Mouse (Mus musculus): ENCODE results near the gene AC134908.4.

DNA sequence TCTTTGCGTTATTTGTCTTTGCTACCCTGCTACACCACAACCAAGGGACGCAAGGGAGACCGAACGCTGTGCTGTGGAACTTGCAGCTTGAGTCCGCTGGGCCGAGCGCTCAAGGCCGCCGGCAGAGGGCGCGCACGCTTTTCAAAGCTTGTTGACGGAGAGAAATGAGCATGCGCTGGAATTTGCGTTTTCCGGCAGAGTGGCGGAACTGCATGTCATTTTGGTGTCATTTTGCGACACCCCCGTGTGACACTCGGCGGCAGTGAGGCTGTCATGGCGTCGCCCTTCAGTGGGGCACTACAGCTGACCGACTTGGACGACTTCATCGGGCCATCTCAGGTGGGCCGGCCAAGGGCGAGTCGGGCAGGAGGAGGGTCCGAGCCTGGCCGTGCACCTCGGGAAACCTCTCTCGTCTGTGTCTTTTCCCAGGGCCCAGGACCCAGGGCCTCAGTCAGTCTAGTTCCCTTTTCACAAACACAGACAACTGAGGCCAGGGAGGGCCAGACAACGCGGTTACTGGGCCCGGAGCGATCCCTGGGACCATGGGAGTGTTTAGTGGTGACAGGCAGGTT lies 21.8 kb downstream of the AC134908.4 start, which contains the start of gene Narfl:
- TF ChIP-seq HCFC1 (IDR thresholded peaks at IDR 0.05; ENCODE audit: borderline replicate concordance, insufficient read depth, low read length) (peak; percentile 98), CHD2 (IDR thresholded peaks at IDR 0.05; ENCODE audit: low read depth, low read length) (no peak), ZNF384 (IDR thresholded peaks at IDR 0.05; ENCODE audit: low read depth, low read length) (no peak)

All from ES-E14 (cell line).